Mouse (Mus musculus) small intestine, adult 2 months (tissue): ENCODE measurements at regions not wholly inside any gene's neighbourhood (a gene's known extent, or its start where the extent isn't known, plus 50 kb on each side); places are given as distances from the start of the nearest gene placed in this dataset.

ENCODE experiments used
- CTCF ChIP-seq: fragments of 200-500 bp; IDR thresholded peaks from 2 replicates; pipeline ENCODE4 v1.5.1; 2012; ENCODE audit warnings: low read depth, mild to moderate bottlenecking, control low read depth, inconsistent platforms, low read length, moderate library complexity, mixed read lengths; ENCODE audit not compliant: insufficient replicate concordance, insufficient read length; ENCODE audit errors: extremely low read depth
- POLR2A ChIP-seq: fragments of 200-500 bp; IDR thresholded peaks from 2 replicates; pipeline ENCODE4 v1.6.1; 2012; ENCODE audit warnings: low read depth, mild to moderate bottlenecking, control low read depth, inconsistent platforms, low read length, moderate library complexity

DNA sequence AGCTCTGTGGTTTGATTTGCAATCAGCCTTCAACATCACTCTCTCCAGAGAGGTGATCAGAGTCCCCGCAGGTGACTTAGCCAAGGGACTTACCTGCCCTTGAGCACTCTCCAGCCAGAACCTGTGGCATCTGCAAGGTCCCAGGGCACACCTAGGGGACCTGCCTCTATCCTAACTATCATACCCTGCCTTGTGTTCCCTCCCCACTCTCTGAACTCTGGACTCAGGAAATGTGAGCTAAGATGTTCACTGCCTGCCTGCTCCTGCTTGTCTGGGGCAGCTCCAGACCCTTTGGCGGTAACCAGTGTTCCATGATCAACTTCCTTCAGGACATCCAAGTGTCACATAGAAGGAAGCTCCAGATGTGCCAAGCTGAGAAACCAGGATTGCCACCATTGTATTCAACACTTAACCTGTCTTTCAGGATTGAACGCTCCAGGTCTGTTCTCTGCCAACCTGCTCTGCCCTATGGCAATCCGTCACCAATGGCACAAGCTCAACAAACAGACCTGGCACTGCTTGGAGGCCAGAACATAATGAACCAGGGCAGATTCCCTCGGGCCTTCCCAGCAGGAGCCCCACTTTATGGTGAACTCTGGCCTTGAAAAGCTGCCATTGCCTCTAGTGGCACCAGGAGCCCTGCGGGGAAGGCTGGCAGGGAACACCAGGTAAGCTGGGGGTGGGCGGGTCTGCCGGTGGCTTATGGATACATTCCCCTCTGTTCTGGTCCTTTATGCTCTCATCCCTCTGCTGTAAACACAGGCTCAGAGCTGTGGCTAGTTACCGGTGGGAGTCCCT is 223.2 kb downstream of the Tle3 start:
- TF ChIP-seq POLR2A (peak; percentile 17; the same call in 1 of the 2 replicates), CTCF (no peak)
